Comparison of ENCODE assay signal across 1 mouse cellular context in genomic region chr8:120539775-120540625, GRCm38 (mm10).
TF ChIP-seq lines count a peak whose summit lies in the region.

No protein-coding gene starts in this region.

TF ChIP-seq in MEL, 35 proteins besides CTCF, POLR2A, EP300 and RAD21 (continued from another document):
- no peak for TF ChIP-seq ELF1 (IDR thresholded peaks at IDR 0.05; ENCODE audit: low read depth, low read length)
- 0 out of 2 replicates have a peak, but pooled peaks have one; percentile 5 for TF ChIP-seq SMC3 (IDR thresholded peaks at IDR 0.05; ENCODE audit: low read depth, low read length)
